Mouse (Mus musculus) E14TG2a.4 (cell line): Measurements from ENCODE around the gene Arhgap22.

ENCODE experiments used
- H3K27me3 ChIP-seq: 2 replicates; pipeline ENCODE4 v1.6.1; 2014; ENCODE audit warnings: low read length, control low read depth; ENCODE audit not compliant: insufficient read depth
- H3K36me3 ChIP-seq: 2 replicates; pipeline ENCODE4 v1.6.1; 2014; ENCODE audit warnings: low read length, control low read depth; ENCODE audit not compliant: insufficient read depth
- H3K4me1 ChIP-seq: replicated peaks from 2 replicates; pipeline ENCODE4 v1.6.1; 2014; ENCODE audit warnings: low read depth, low read length, control low read depth
- H3K4me3 ChIP-seq: replicated peaks from 2 replicates; pipeline ENCODE4 v1.5.1; 2014; ENCODE audit warnings: mild to moderate bottlenecking, low read length
- H3K9me3 ChIP-seq: 2 replicates; pipeline ENCODE4 v1.6.1; 2014; ENCODE audit warnings: low read length, control low read depth
- CTCF ChIP-seq: conservative IDR thresholded peaks from 2 replicates; pipeline ENCODE4 v1.5.1; 2014; ENCODE audit warnings: low read length
- NANOG ChIP-seq: IDR thresholded peaks from 2 replicates; pipeline ENCODE4 v1.6.1; 2014; ENCODE audit warnings: borderline replicate concordance, low read length, mixed read lengths
- POU5F1 ChIP-seq: IDR thresholded peaks from 2 replicates; pipeline ENCODE4 v1.6.1; 2014; ENCODE audit warnings: low read length, borderline replicate concordance

The Arhgap22 gene

DNA sequence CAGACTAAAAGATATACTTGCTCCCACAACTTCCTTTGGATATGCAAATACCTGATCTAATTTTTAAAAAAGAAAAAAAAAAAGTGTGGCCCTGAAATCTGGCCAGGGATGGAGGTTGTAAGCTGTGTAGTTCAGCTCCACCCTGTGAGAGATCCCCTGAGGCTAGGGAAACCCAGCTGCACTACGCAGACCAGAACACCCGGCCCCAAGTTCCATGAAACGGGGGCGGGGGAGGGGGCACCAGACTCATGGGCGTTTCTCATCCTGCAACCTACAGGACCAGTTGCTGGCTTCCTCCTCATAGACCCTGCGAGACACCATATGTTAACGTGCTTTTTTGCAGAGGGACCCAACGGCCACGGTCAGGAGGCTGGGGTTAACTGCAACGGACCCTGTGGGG lies 24.6 kb upstream of the Arhgap22 start:
- H3K9me3 ChIP-seq: no peaks in the 10 kb centered on the region
- TF ChIP-seq POU5F1: no peak
- no peak for TF ChIP-seq NANOG
- no peak for TF ChIP-seq CTCF
- H3K36me3 ChIP-seq: no peaks in the 10 kb centered on the region
- no peaks in the 10 kb centered on the region for H3K4me1 ChIP-seq
- H3K27me3 ChIP-seq: peaks cover 15% of the 10 kb centered on the region
- no peak overlapping the region for H3K4me3 ChIP-seq

- H3K4me1 ChIP-seq: no peaks in the 10 kb centered on the region
- no peak overlapping the region for H3K4me3 ChIP-seq
- peaks cover 13% of the 10 kb centered on the region for H3K27me3 ChIP-seq
- TF ChIP-seq POU5F1 (no peak), CTCF (no peak), NANOG (no peak)
- H3K9me3 ChIP-seq: no peaks in the 10 kb centered on the region
- no peaks in the 10 kb centered on the region for H3K36me3 ChIP-seq
Measured at GRCm38 (mm10) chr14:33189849-33190423, 23.9 kb upstream of the Arhgap22 start.

GRCm38 (mm10) chr14:33190646-33191045 lies 23.2 kb upstream of the Arhgap22 start:
- H3K27me3 ChIP-seq: peaks cover 7% of the 10 kb centered on the region; the same call in 1 of the 2 replicates
- no peak for TF ChIP-seq POU5F1
- no peak for TF ChIP-seq CTCF
- no peak for TF ChIP-seq NANOG
- H3K9me3 ChIP-seq: no peaks in the 10 kb centered on the region
- H3K4me1 ChIP-seq: no peaks in the 10 kb centered on the region
- H3K4me3 ChIP-seq: no peak overlapping the region
- no peaks in the 10 kb centered on the region for H3K36me3 ChIP-seq

GRCm38 (mm10) chr14:33193762-33194161 lies 20.1 kb upstream of the Arhgap22 start:
- H3K9me3 ChIP-seq: no peaks in the 10 kb centered on the region
- H3K4me3 ChIP-seq: no peak overlapping the region
- H3K27me3 ChIP-seq: peaks cover 3% of the 10 kb centered on the region; the same call in 1 of the 2 replicates
- H3K36me3 ChIP-seq: no peaks in the 10 kb centered on the region
- no peaks in the 10 kb centered on the region for H3K4me1 ChIP-seq
- no peak for TF ChIP-seq NANOG
- no peak for TF ChIP-seq POU5F1
- no peak for TF ChIP-seq CTCF

DNA sequence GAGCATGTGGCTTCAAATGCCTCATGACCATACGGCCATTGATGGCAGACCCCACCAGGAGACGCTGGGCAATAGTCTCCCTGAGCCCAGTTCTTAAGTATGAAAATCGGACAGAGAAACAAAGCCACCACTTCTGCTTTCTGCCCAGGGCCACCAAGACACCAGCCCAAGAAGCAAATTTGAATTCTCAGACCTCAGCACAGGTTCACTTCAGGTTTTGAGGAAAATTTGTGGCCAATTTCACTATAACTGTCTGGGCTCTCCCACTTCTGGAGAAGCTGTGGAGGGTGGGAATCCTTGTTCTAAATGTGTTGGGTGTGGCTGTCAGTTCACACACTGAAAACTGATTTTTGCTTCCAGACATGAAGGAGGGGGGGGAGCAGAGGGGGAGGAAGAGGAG lies 19.6 kb upstream of the Arhgap22 start:
- Histone ChIP-seq H3K4me1 (no peaks in the 10 kb centered on the region), H3K27me3 (peaks cover 3% of the 10 kb centered on the region; the same call in 1 of the 2 replicates), H3K36me3 (no peaks in the 10 kb centered on the region), H3K4me3 (no peak overlapping the region), H3K9me3 (no peaks in the 10 kb centered on the region)
- TF ChIP-seq CTCF (no peak), POU5F1 (no peak), NANOG (no peak)

DNA sequence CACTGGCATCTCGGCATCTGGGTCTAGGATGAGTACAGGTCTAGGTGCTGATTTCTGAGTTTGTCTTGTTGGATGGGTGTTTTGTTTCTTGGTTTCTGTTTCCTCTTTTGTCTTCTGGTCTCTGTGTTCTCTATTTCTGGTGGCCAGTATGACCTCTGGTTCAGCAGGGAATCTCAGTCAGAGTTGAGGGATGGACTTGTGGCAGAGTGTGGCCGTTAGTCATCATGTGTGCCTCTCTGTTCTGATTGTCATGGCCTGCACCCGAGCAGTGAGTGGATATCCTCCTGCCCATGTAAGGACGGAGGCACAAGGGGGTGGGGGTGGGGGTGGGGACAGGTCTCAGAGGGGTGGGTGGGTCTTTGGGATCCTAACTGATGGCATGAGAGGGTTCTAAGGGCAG lies 11.7 kb upstream of the Arhgap22 start:
- Histone ChIP-seq H3K4me3 (no peak overlapping the region), H3K36me3 (no peaks in the 10 kb centered on the region), H3K27me3 (no peaks in the 10 kb centered on the region), H3K9me3 (no peaks in the 10 kb centered on the region), H3K4me1 (no peaks in the 10 kb centered on the region)
- TF ChIP-seq CTCF (no peak), POU5F1 (no peak), NANOG (no peak)

DNA sequence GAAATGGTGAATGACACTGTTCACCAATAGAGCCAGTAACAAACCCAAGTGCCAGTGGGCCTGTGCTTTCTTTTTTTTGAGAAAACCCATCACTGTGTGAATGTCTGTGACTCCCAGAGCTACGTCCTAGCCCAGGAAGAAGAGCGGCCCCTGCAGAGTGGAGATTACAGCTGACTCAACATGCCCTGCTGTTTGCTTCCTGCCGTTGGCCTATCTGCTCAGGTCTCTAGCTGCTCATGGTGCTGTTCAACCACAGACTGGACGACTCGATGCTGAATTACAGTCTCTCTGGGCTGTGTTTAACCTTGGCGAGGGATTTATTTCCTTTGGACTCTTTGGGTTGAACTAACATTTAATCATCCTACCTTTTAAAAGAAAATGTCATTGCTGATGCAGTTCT lies 10.9 kb upstream of the Arhgap22 start:
- H3K36me3 ChIP-seq: no peaks in the 10 kb centered on the region
- H3K4me1 ChIP-seq: no peaks in the 10 kb centered on the region
- no peak for TF ChIP-seq POU5F1
- TF ChIP-seq CTCF: no peak
- no peak for TF ChIP-seq NANOG
- no peaks in the 10 kb centered on the region for H3K27me3 ChIP-seq
- no peaks in the 10 kb centered on the region for H3K9me3 ChIP-seq
- no peak overlapping the region for H3K4me3 ChIP-seq

DNA sequence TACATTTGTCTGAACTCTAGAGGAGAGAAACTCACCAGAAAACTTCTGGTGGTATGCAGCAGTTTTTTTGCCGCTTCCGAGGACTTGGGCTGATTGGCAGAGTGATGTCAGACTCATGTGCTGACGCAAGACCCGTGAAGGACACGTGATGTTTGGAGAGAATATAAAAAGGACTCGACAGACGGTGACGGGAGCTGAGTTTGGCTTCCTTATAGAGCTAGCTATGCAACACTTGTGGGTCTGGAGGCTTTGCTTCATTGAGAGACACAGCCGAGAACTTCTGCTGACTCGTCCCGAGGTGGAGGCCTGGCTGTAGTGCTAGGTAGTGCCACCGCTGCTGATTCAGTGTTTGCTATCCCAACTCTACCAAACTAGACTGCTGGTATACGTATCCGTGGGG lies 10.0 kb upstream of the Arhgap22 start:
- Histone ChIP-seq H3K36me3 (no peaks in the 10 kb centered on the region), H3K4me3 (no peak overlapping the region), H3K27me3 (no peaks in the 10 kb centered on the region), H3K9me3 (no peaks in the 10 kb centered on the region), H3K4me1 (no peaks in the 10 kb centered on the region)
- TF ChIP-seq NANOG (no peak), POU5F1 (no peak), CTCF (no peak)
